Mouse (Mus musculus): Measurements from ENCODE around the gene Fbxo11.
A peak's percentile ranks its signal among the peaks of the same experiment; 100 is the strongest.

Fbxo11 gene

GRCm38 (mm10) chr17:88067202-88067901 is 2.3 kb upstream of the Fbxo11 start:
- peak; percentile 30 for DNase-seq (ENCODE audit: extremely low read depth, insufficient read length, low spot score)

DNA sequence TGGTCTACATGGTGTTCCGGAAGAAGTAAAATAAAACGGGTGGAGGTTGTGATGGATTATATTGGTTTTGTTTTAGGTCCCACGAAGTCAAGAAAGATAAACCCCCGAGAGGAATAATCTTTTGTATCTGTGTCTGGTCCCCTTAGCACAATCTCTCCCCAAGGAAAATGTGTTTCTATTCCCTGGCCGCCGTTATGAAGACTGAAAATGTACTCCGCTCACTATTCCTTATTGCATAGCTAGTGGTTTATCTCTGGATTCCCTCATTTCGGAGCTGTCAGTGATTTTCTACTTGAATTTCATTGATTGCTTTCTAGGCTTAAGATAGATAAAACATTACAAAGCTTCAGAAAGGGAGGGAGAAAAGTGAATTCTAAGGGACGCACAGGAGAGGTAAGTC is 1.7 kb upstream of the Fbxo11 start:
- DNase-seq (ENCODE audit: extremely low read depth, insufficient read length, low spot score), result no peak

GRCm38 (mm10) chr17:88065801-88066646 is 933 bp upstream of the Fbxo11 start:
- peak; percentile 92 for DNase-seq (ENCODE audit: extremely low read depth, insufficient read length, low spot score)

DNA sequence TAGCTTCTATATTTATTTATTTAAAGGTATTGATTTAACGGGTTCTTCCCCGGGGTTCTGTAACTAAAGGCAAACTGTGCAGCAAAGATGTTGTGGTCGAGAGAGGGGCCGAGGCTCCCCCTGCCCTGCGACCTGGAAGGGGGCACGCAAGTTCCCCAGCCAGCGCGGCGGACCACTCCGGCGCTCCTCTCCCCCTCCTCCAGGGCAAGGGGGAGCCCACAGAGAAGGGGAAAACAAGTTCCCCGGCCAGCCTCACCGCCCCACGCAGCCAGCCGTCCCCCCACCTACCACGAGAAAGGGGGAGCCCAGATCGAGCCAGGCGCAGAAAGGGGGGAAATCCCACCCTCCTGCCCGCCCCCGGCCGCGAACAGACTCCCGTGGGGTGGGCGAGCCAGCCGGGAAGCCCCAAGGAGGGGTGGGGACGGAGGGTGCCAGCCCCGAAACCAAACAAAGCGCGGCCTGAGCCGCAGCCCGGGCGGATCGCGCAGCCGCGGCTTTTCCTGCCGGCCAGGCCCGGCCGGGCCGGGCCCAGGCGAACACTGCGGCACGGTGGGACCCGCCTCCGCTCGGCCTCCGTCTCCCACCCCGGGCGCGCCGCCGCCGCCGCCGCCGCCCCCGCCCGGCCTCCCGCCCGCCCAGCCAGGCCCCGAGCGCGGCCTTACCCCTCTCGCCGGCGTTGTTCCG is 602 bp downstream of the Fbxo11 start:
- DNase-seq (ENCODE audit: extremely low read depth, insufficient read length, low spot score), result peak; percentile 57

- DNase-seq (ENCODE audit: extremely low read depth, insufficient read length, low spot score), result peak; percentile 72
These were observed 1.1 kb downstream of the Fbxo11 start for GRCm38 (mm10) chr17:88063980-88064346.

DNA sequence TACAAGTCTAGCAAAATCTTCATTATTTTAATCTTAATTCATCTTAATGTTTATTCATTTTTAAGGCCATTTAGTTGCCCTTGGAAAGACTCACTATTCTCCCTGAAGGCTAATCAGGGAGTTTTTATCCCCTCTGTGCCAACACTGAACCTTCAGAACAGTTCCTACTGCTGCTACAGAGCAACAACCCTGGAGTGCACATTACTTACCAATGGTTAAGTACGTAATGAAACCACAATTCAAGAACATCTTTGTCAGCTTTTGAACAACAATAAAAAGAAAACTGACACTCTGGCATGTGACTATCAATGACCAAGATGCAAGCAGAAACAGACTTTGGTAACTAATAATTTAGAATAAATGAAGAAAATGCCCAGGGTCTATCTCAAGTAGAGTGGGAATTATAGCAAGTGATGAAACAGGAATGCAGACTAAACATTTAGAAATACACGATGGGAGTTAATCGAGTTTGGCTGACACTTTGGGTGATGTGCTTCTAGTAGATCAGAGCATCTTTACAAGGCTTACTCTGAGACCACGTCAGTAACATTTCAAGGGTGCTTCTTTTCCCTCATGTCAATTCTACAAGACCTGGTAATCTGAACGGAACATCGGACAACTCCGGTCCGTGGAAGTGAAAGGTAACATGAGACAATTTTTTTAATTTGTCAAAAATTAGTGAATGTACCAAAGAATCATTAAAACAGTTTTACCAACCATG is 2.1 kb downstream of the Fbxo11 start:
- no peak for DNase-seq (ENCODE audit: extremely low read depth, insufficient read length, low spot score)

- no peak for DNase-seq (ENCODE audit: extremely low read depth, insufficient read length, low spot score)
These were observed 3.1 kb downstream of the Fbxo11 start for GRCm38 (mm10) chr17:88061942-88062341.

DNA sequence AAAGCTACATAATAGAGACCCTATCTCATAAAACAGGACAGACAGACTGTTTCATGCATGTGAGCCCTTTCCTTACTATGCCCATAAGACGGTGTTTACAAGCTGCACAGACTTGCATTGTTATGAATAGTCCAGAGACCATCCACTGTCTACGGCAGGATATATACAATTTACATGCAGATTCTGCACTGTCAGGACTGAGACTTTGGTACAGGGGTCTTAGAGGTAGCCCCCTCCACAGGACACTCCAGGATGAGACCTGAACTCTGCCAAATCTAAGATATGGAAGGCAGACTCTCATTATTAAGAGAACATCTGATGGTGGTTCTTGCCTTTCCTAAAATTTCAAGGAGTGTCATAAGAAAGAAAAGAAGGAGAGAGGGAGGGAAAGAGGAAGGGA is 6.8 kb downstream of the Fbxo11 start:
- no peak for DNase-seq (ENCODE audit: extremely low read depth, insufficient read length, low spot score)

- no peak for DNase-seq (ENCODE audit: extremely low read depth, insufficient read length, low spot score)
These were observed 7.2 kb downstream of the Fbxo11 start for GRCm38 (mm10) chr17:88057846-88058245.

- DNase-seq (ENCODE audit: extremely low read depth, insufficient read length, low spot score), result no peak
These were observed 13.4 kb downstream of the Fbxo11 start for GRCm38 (mm10) chr17:88051679-88052078.

- no peak for DNase-seq (ENCODE audit: extremely low read depth, insufficient read length, low spot score)
These were observed 14.2 kb downstream of the Fbxo11 start for GRCm38 (mm10) chr17:88050892-88051291.

- DNase-seq (ENCODE audit: extremely low read depth, insufficient read length, low spot score), result no peak
These were observed 14.8 kb downstream of the Fbxo11 start for GRCm38 (mm10) chr17:88050318-88050717.

GRCm38 (mm10) chr17:88042099-88043086 is 22.7 kb downstream of the Fbxo11 start:
- DNase-seq (ENCODE audit: extremely low read depth, insufficient read length, low spot score), result no peak

GRCm38 (mm10) chr17:88040810-88041209 is 24.3 kb downstream of the Fbxo11 start:
- DNase-seq (ENCODE audit: extremely low read depth, insufficient read length, low spot score), result no peak

DNA sequence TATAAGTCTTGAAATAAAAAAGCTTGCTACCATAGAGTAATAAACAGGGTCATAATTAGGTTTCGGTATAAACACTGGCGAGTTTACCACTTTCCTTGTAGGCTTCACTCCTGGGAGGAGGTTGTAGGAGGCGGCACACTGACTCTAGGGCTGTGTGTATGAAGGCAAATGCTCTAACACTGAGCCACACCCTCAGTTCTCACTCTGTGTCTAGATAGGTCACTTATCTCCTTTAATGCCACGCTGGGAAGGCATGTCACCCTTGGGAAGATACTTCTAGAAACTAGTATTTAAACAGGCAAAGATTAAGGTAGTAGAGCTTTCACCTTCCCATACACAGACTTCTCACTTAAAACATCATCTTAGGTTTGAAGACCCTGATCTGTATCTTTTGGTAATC is 30.7 kb downstream of the Fbxo11 start:
- DNase-seq (ENCODE audit: extremely low read depth, insufficient read length, low spot score), result no peak

DNA sequence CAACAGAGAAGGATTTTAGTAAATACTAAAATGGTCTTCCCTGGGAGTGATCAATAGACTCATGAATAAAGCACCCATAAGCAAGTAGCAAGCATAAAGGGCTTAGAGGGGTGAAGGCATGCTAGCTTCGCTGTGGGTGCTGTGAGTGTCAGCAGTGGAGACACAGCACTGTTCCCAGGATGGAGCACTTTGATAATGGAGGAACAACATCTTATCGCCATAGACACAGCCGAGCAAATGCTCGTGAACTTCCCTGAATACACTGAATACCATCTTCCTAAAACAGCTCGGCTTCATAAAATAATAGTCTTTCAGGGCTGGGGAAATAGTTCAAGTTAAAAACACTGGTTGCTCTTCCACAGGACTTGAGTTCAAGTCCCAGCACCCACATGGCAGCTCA is 33.3 kb downstream of the Fbxo11 start:
- no peak for DNase-seq (ENCODE audit: extremely low read depth, insufficient read length, low spot score)

- no peak for DNase-seq (ENCODE audit: extremely low read depth, insufficient read length, low spot score)
These were observed 35.7 kb downstream of the Fbxo11 start for GRCm38 (mm10) chr17:88029194-88029970.

DNA sequence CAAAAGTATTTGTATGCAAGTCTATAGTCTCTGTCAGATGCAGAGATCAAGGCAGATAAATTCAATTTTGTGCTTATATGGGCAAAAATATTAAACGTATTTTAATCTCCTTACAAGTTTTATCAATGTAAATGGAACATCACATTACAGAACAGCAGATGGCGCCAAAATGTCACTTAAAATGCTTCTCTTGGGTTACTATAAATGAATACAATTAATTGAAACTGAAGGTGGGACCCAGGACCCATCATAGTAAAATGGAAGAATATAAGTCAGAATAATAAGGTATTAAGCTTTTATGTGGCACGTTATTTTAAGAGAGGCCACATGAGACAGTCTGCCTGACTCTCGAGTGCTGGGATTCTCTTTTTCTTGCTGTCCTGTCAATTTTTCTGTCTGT is 39.9 kb downstream of the Fbxo11 start:
- no peak for DNase-seq (ENCODE audit: extremely low read depth, insufficient read length, low spot score)

- no peak for DNase-seq (ENCODE audit: extremely low read depth, insufficient read length, low spot score)
These were observed 41.2 kb downstream of the Fbxo11 start for GRCm38 (mm10) chr17:88023924-88024323.

Data from 3134 (cell line).